In genomic region chr13:95891491-95891925, GRCm38 (mm10) we compare ENCODE assay signal across 8 mouse cellular contexts. TPM values are rescaled to one million over a fixed set of nuclear protein-coding genes. Genes with fewer than 3 reads are reported as not detected.
DNase-seq lines count a peak whose midpoint lies in the region; ATAC-seq and TF ChIP-seq lines count a peak whose summit lies in the region.

Iqgap2 (minus strand) TSS chr13:95891922.

- peak; percentile 60 for ATAC-seq in heart, embryonic 16.5 days (replicated peaks; ENCODE audit: extremely low read depth, insufficient read depth, low FRiP score)
- ATAC-seq in common myeloid progenitor, adult 5-6 weeks (replicated peaks; ENCODE audit: low read depth, poor library complexity, severe bottlenecking), result no peak
- peak; percentile 79 for ATAC-seq in hindbrain, embryonic 16.5 days
- ATAC-seq in megakaryocyte, adult 5-6 weeks (ENCODE audit: poor library complexity, severe bottlenecking), result no peak

- peaks cover 5% of the 10 kb centered on the region; the same call in 1 of the 2 replicates for H3K27me3 ChIP-seq in heart, embryonic 16.5 days (ENCODE audit: control insufficient read depth, insufficient read depth, low read length)
- H3K27me3 ChIP-seq in E14TG2a.4 (ENCODE audit: insufficient read depth, low read length), result peaks cover 25% of the 10 kb centered on the region
- 0 out of 2 replicates have a peak, but pooled peaks cover 2% of the 10 kb centered on the region for H3K27me3 ChIP-seq in hindbrain, embryonic 16.5 days (replicated peaks; ENCODE audit: control insufficient read depth, insufficient read depth, low read length)

- no peaks in the 10 kb centered on the region for H3K9me3 ChIP-seq in heart, embryonic 16.5 days (replicated peaks; ENCODE audit: control insufficient read depth, low read length)
- H3K9me3 ChIP-seq in E14TG2a.4 (ENCODE audit: low read length), result no peaks in the 10 kb centered on the region
- no peaks in the 10 kb centered on the region for H3K9me3 ChIP-seq in hindbrain, embryonic 16.5 days (ENCODE audit: control insufficient read depth, low read length)

- H3K4me2 ChIP-seq in heart, embryonic 16.5 days (ENCODE audit: low read depth, low read length), result peak within 1 kb of the TSS; percentile 100
- H3K4me2 ChIP-seq in hindbrain, embryonic 16.5 days (ENCODE audit: low read length), result peak within 1 kb of the TSS; percentile 97

- under 1% methylated on average over 48 of the region's 48 CpGs for WGBS in heart, embryonic 16.5 days
- 0% methylated on average over 45 of the region's 48 CpGs for WGBS in hindbrain, embryonic 16.5 days

- no peak for DNase-seq in heart, adult 11 months
- no peak for DNase-seq in right cerebral cortex, postnatal 10 days (ENCODE audit: low spot score in 2 of 2)
- no peak for DNase-seq in kidney, adult 8-10 months

- H3K36me3 ChIP-seq in heart, embryonic 16.5 days (ENCODE audit: control insufficient read depth, insufficient read depth), result no peaks in the 10 kb centered on the region
- no peaks in the 10 kb centered on the region for H3K36me3 ChIP-seq in E14TG2a.4 (ENCODE audit: insufficient read depth, low read length)
- no peaks in the 10 kb centered on the region for H3K36me3 ChIP-seq in hindbrain, embryonic 16.5 days (ENCODE audit: control insufficient read depth, insufficient read depth, low read length)

- peak within 1 kb of the TSS; percentile 78 for H3K9ac ChIP-seq in heart, embryonic 16.5 days (ENCODE audit: low read length)
- H3K9ac ChIP-seq in hindbrain, embryonic 16.5 days (ENCODE audit: low read depth, low read length), result peak within 1 kb of the TSS; percentile 85

- TF ChIP-seq CTCF in E14TG2a.4 (conservative IDR thresholded peaks at IDR 0.05; ENCODE audit: low read length), result no peak

- H3K27ac ChIP-seq in heart, embryonic 16.5 days (ENCODE audit: low read length), result peak within 1 kb of the TSS; percentile 55; the same call in 1 of the 2 replicates
- H3K27ac ChIP-seq in hindbrain, embryonic 16.5 days (ENCODE audit: low read depth, low read length), result peak within 1 kb of the TSS; percentile 39

- H3K4me3 ChIP-seq in heart, embryonic 16.5 days (ENCODE audit: low read length), result peak within 1 kb of the TSS; percentile 66
- peak within 1 kb of the TSS; percentile 94 for H3K4me3 ChIP-seq in E14TG2a.4 (replicated peaks; ENCODE audit: low read length)
- H3K4me3 ChIP-seq in hindbrain, embryonic 16.5 days (ENCODE audit: low read length), result peak within 1 kb of the TSS; percentile 83

- peaks cover 7% of the 10 kb centered on the region for H3K4me1 ChIP-seq in heart, embryonic 16.5 days (ENCODE audit: control insufficient read depth, insufficient read depth, low read length)
- H3K4me1 ChIP-seq in E14TG2a.4 (replicated peaks; ENCODE audit: low read depth, low read length), result peaks cover 24% of the 10 kb centered on the region
- peaks cover 9% of the 10 kb centered on the region for H3K4me1 ChIP-seq in hindbrain, embryonic 16.5 days (ENCODE audit: control insufficient read depth, insufficient read depth, low read depth, low read length)

RNA-seq across cellular contexts. Expression of gene Iqgap2, which starts in this region (rescaled TPM):
- 2.9 and 4.6 TPM in 2 replicates for polyA plus RNA-seq in heart, embryonic 16.5 days (2015; fragmentation: Nextera tagmentation; extraction: Ambion mirVana)
- total RNA-seq in common myeloid progenitor, adult 5-6 weeks (2017), result 185 and 209 TPM in 2 replicates
- polyA plus RNA-seq in hindbrain, embryonic 16.5 days (2015; fragmentation: Nextera tagmentation; extraction: Ambion mirVana), result 3.5 and 3.8 TPM in 2 replicates
- 143 and 152 TPM in 2 replicates for total RNA-seq in megakaryocyte, adult 5-6 weeks (2015)
- 223 and 240 TPM in 2 replicates for total RNA-seq in megakaryocyte, adult 5-6 weeks (2017)

Comparison
In these comparisons a context has a peak if more than half of its experiments do, and no peak if none do; other contexts are left out.
1. ATAC-seq: peak in heart, embryonic 16.5 days (single experiment) and hindbrain, embryonic 16.5 days (single experiment); none in common myeloid progenitor, adult 5-6 weeks (single experiment) and megakaryocyte, adult 5-6 weeks (single experiment).
2. Peak in every context shown above with its lines, with median percentiles within 50 percentile points of each other: H3K4me3 ChIP-seq.